Mouse (Mus musculus) gastrocnemius, postnatal 14 days (tissue): Measurements from ENCODE around the gene Hipk3. TPM values are rescaled to one million over a fixed set of nuclear protein-coding genes. Genes with fewer than 3 reads are reported as not detected.
A peak's percentile ranks its signal among the peaks of the same experiment; 100 is the strongest.

ENCODE experiments used
- DNase-seq: peaks from one replicate; pipeline ENCODE4 v3.0.0; 2021; ENCODE audit warnings: mixed read lengths
- intact Hi-C: fragments of 180-260 bp; cut with DNase I; formaldehyde crosslinking; loops from one replicate; pipeline ENCODE4 v1.15.1; 2025; ENCODE audit warnings: low total_unique reads
- total RNA-seq, 2 experiments: library from RNA; stranded (reverse); gene quantifications; 2 replicates each; pipeline ENCODE4 v1.2.3; 2021

Hipk3 gene
- total RNA-seq, 2 experiments from 2014 or later: 142 to 158 TPM

DNA sequence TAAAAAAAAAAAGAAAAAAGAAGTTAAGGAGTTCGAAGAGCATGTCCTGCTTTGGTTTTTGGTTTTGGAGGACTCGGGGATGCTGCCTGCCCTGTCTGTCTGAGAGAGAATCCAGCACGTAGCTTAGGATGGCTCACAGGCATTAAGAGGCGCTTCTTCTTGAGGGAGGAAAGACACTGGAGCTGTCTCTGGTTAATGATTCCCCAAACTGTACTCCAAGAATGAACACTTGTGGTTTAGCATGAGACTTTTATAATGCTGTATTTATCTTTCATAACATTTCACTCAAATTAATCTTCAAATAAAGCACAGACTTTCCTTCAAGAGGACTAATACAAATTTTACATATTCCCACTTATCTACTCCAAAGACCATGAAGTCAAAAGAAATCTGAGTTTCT lies 15.2 kb downstream of the Hipk3 start:
- intact Hi-C loops: no loop called here
- no peak for DNase-seq

DNA sequence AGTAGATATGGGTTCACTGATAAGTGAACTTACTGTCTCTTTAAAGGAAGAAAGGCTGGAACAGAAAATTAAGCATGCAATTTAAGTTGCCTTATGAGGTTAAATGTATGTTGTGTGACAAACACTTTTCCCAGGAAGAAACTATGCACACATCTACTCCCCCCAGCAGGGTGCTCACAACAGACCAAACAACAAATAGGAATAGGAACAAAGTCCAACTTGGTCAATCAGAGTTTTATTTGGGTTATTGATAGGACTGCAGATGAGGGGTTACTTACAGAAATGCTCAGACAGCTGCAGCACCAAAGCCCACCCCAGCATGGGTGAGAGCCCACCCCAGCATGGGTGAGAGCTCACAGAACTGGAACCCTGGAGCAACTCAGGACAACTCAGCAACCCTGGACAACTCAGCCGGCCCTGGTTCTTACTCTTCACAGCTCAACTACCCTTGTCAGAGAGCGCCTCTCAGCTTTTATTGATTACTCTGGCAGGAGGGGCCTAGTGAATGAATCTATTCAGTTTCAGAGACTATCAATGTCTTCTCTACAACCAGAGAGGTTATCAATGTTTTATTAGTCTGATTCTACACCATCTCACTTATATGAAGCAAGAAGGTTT lies 16.7 kb downstream of the Hipk3 start:
- intact Hi-C loops: no loop called here

DNA sequence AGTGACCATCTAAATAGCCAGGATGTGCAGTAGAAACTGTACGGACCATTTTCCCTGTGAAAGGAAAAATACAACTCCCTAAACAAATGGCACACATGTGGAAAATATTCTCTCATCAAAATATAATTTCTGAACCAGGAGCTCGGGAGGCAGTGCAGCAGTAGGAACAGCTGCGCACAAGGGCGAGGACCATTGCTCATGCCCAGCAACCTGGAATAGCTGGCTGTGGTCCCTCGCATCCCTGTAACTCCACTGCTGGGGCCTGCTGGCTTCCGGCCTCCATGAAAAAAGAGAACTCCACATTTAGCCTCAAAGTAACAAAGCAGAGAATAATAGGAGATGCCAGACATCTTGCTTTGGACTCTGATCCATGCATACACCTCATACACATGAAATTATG lies 22.2 kb downstream of the Hipk3 start:
- intact Hi-C loops: no loop called here
- peak; percentile 39 for DNase-seq

More for the DNA sequence above, 16.7 kb downstream of the Hipk3 start:
- no peak for DNase-seq

DNA sequence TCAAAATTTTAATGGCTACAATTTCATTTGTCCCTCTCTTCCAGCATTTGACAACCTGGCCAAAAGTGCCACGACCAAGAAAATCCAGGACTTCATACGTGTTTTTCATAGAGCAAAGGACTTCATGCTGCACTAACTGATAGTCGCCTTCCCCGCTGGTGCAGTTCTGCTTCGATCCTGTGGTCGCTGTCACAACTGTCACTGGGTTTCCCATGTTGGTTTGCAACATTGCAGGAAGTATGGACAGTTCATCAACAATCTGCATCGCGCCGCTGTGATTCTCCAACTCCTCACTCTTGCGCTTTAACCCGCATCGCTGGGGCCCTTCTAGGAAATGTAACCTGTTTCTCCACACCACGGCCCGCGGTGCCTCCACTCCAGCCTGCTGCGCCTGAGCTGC lies 23.1 kb downstream of the Hipk3 start:
- intact Hi-C loops: no loop called here
- DNase-seq: no peak

DNA sequence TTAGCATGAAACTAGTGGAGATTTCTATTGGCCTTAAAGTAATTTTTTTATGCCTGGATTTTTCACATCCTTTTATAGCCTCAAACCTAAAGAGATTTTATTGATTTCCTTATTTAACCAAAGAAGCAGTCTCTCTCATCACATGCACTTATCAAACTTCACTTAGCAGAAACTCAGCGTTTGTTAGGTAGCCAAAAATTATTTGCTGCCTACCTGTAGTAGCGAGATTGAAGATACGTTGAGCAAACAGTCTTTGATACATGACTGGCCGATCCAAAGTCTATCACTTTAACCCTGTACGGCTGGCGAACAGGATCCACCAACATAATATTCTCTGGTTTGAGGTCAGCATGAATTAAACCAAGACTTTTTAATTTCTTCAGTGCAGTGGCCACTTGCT lies 23.7 kb downstream of the Hipk3 start:
- intact Hi-C loops: no loop called here
- DNase-seq: no peak

DNA sequence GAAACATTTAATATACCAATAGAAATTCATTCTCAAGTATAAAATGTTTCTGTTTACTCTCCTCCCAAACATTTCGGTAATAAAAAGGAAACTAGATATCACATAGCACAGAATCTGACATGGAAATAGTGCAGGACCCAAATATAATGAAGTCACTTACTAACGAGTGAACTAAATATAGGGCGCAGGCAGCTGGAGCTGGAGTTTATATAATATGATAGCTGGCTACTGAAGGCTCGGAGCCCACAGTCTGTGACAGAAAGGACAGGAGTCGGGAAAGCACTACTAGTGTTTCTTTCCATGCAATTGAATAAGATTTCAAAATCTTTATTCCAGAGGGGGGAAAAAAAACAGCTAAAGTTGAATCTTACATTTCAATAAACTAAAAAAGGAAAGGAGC lies 25.8 kb downstream of the Hipk3 start:
- intact Hi-C loops: no loop called here
- peak; percentile 12 for DNase-seq

DNA sequence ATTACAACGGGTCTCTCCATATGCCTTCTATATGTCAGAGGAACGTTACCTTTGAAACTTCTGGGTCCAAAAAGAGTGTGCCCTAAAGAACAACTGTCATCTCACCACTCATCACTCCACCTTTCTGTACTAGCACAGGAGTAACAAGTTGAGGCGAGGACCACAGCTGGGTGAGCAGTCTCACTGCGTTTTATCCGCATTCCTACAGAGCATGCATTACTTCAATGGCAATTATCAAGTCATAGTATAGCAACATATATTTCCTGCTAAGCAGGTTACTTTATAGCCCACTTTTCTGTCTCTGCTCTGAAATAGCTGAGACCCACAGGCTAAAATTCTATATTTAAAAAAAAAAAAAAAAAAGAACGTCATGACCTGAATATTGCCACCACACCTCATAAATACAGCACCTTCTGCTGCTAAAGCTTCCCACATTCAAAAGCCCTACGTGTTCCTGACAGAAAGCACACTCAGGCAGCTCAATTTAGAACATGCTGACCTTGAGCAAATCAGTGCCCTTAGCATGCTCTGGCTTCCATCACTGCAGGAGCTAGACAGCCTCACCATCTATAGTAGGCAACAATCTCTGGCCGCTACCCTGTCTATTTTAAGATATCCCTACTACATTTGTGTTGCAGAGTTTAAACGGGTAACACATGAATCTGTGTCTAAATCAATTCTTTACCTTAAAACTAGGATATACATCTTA lies 27.2 kb downstream of the Hipk3 start:
- intact Hi-C loops: no loop called here
- peak; percentile 18 for DNase-seq

DNA sequence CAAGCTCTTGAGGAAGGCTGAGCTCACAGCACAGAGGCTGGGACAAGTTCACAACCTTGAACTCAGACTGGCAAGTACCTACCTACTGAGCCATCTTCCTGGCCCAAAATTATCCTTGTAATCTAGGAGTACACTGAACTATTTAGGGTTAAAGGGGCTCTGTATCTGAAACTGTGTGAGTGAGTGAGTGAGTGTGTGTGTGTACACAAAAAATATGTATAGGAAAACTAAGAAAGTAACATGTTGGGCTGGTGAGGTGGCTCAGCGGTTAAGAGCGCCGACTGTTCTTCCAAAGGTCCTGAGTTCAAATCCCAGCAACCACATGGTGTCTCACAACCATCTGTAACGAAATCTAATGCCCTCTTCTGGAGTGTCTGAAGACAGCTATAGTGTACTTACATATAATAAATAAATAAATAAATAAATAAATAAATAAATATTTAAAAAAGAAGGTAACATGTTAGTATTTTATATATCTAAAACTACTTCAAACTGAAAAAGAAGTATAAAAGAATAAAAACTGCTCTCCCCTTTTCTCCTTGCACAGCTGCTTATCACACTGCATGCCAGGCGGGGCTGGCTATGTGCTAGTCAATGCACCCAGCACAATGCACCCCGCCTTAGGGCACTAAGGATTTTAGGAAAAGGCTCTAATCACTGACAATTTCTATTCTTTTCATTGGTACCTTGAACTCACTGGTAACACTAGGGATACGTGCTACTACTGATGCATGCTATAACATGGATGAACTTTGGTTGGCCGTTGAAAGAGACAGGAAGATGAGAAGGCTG lies 28.4 kb downstream of the Hipk3 start:
- no peak for DNase-seq
- intact Hi-C loops: no loop called here

DNA sequence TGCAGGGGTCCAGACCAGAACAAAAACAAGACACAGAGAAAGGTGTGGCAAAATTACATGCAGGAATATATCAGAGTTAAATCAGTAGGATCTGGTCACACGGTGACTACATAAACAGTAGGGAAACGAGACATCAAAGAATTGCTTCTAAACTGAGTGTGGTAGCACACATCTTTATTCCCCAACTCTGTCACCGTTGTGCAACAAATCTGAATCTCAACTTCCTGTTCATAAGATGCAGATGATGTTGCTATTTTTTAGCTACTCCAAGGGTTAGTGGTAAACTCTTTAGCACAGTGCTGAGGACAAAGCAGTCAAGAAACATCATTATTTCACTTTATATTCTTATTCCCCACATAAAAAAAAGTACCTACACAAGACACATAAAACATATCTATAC lies 34.2 kb downstream of the Hipk3 start:
- intact Hi-C loops: no loop called here
- no peak for DNase-seq

DNA sequence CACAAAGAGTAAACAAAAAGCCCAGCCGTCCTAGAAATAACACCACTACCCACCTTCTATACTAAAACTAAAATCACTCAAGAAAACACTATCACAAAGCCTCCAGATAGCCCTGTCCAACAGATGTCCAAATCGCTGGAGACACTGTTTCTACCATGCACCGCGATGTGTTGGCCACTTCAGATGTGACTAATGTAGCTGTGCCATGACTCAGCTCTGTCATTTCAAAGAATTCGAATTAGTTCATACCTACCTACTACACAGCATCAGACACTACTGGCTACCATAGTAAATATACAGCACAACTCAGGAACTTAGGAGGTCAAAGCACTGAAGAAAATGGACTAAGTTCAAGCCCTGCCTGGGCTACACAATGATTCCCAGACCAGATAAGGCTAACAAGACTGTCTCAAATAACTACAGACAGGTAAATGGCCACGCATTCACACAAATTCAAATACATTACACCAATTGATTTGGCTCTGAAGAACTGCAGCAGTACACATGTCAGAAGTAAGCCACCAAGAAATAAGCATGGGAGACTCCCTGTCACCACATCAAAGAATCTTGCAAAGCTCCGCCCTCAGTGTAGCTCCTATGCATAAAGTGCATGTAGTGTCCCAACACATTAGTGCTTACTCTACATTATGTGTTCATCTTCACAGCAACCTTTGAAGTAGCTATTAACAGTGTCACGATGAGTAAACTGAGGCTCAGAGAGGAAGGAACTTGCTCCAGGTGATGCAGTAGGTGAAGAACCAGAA lies 35.5 kb downstream of the Hipk3 start:
- intact Hi-C loops: no loop called here
- no peak for DNase-seq

DNA sequence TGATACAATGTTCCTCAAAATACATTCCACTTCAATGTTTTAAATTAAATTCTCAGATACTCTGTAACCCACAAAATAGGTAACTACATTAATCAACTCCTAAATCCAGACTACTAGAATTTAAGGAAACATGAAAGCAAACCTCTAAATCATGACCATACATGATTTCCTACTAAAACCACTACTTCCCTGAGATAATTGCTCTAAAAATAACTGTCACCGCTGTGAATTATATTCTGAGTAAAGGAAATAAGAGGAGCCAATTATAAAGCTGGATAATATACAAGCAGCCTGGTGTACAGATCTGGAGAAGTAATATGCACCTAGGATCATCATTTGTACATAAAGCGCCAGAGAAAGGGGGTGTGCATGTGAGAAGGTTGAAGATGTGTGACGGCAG lies 37.1 kb downstream of the Hipk3 start:
- no peak for DNase-seq
- intact Hi-C loops: no loop called here

DNA sequence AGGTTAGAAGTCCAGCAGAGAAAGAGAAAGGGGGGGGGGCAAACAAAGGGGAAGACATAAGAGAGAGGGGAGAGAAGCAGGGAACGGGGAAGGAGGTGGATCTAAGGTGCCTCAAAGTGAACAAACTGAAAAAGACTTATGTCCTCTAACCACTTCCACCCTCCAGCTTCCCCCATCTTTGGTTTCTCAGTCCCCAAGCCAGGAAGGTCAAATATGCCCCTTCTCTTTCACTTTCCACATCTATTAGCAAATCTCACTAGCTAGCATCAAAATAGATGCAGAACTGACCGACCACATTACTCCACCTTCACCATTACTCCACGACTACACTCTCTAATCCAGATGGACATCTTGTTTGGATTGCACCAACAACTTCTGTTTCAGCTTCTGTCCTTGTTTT lies 43.6 kb downstream of the Hipk3 start:
- intact Hi-C loops: no loop called here
- no peak for DNase-seq

DNA sequence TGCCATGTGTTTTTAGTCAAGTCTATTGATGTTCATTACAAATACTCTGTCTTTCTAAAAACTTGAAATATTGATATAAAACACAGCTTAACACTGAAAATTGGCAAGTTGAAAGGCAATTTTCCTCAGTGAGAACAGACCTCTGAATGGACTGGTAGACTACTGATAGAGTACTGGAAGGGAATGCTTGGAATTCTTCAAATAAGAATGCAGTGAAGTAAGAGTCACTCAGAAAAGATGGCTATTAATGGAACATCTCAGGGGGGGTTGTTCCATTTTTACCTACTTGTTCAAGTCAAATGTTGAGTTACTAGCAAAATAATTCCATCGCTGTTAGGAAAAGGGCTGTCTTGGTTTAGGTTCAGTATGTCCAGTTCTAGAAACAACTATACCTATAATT lies 45.1 kb downstream of the Hipk3 start:
- intact Hi-C loops: loop anchor here (10.0 kb wide), 1 partner anchor 46 kb away; the partner anchor contains the start of gene Hipk3

DNA sequence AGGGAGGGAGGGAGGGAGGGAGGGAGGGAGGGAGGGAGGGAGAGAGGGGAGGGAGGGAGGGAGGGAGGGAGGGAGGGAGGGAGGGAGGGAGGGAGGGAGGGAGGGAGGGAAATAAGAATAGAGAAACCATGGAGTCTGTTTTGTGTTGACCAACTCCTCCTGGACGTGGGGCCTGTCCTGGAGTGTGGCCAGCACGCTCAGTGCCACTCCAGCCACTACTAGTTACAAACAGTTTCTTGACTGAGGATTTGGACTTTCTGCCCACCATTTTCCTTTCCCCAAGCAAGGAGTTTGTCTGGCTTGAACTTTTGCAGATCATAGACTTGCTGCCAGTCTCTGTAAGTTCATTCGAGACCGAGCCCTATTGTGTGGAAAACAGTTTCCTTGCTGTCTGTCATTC lies 46.0 kb downstream of the Hipk3 start:
- DNase-seq: no peak
- intact Hi-C loops: loop anchor here (10.0 kb wide), 1 partner anchor 47 kb away; the partner anchor contains the start of gene Hipk3

More for the DNA sequence above, 45.1 kb downstream of the Hipk3 start:
- no peak for DNase-seq

DNA sequence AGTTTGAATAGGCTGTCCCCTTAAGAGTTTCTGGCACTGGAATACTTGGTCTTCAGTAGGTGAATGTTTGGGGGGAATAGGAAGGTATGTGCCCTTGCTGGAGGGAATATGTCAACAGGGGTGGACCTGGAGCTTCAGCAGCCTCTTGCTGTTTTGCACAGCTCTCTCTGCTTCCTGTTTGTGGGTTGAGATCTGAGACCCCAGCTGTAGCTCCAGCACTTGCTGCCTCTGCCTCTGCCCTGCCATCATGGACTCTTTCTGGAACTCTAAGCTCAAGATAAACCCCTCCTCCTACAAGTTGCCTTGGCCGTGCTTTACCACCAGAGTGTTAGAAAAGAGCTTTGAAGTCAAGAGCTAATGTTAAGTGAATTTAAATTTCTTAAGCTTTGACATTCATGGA lies 48.2 kb downstream of the Hipk3 start:
- intact Hi-C loops: loop anchor here (10.0 kb wide), 1 partner anchor 49 kb away; the partner anchor contains the start of gene Hipk3

DNA sequence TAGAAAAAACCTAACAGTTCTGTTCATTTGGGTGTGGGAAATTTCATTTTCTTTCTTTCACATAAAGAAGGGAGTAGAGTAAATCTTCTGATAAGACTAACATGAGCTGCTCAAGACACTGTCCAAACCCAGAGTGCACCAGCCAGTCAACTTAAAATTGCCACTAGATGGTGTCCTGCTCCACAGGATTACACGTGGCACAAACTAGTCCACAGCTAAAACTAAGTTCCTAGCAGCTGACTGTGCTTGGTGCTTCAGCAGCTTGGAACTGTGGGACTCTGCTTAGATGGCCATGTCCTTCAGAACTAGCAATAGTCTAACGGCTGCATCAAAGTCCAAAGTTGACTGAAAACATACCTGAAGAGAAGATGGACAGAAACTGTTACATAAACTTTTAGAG lies 49.5 kb downstream of the Hipk3 start:
- intact Hi-C loops: loop anchor here (5.0 to 10.0 kb wide), 2 partner anchors 50 to 138 kb away; partner anchors contain the start of gene Hipk3

More for the DNA sequence above, 48.2 kb downstream of the Hipk3 start:
- DNase-seq: no peak

DNA sequence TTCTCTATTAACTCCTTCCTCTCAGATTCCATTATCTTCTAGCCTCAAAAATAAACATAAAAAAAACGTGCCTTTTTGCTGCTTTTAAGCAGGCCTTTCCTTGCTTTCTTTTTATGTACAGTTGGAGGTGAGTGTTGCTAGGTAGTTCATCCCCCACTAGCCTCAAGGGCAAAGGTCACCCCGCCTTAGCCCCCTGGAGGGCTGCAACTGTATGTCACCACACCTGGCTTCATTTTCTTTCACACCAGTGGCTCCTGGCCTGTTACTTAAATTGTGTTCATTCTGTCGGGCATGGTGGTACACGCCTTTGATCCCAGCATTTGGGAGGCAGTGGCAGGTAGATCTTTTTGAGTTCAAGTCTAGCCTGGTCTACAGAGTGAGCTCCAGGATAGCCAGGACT lies 51.9 kb downstream of the Hipk3 start:
- DNase-seq: no peak
- intact Hi-C loops: loop anchor here (5.0 to 10.0 kb wide), 2 partner anchors 52 to 140 kb away; partner anchors contain the start of gene Hipk3

More for the DNA sequence above, 49.5 kb downstream of the Hipk3 start:
- DNase-seq: peak; percentile 43

DNA sequence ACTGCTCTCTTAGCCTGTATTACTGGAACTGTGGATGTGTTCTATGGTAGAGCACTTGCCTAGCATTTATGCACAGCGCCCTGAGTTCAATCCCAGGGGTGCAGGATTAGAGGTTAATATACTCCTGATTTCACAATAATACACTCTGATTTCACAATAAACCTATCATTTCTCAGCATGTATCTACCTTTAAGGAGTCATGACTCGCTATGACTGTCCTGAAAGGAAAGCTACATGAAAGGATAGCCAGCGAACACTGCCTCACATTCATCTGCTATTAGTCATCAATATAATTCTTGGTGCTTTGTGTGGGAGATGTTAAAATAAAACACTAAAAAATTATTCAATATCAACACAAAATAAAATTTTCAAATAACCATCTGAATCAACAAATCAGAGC lies 58.0 kb downstream of the Hipk3 start:
- no peak for DNase-seq
- intact Hi-C loops: no loop called here

DNA sequence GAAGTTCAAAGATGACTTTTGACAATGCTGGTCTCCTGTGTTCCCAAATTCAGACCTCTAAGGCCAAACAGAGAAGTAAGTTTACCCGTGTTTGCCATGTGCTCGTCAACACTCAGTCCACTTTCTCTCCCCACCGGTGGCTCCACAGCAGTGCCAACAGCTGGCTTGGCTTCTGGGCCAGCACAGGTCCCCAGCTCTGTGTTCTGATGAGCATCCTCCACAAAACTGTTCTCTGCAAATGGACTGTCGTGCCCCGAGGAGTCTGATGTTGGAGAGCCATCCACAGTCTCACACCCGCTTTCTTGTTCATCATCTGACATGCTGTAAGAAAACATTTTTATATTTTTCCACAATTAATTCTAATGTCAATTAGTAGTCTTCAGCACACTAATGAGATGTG lies 63.2 kb downstream of the Hipk3 start:
- intact Hi-C loops: no loop called here
- no peak for DNase-seq

DNA sequence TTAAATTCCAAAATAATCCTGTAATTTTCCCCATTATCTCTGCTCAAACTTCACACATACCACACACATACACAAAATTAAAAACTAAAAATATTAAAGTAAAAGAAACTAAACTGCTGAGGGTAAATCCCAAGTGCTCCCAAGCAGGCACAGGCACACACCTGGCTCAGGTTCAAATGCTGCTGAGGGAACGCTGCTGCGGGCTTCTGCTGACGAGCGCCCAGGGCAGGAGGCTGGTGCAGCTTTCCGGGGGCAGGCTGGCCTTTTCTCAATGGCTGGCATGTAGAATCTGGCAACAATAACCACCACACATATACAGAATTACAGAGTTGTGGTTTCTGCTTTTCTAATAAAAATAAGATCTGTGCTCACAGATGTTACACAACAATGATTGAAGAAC lies 63.7 kb downstream of the Hipk3 start:
- no peak for DNase-seq
- intact Hi-C loops: no loop called here
